Mouse (Mus musculus) small intestine, adult 10 weeks (tissue): Measurements from ENCODE around the gene Tnfaip6. TPM values are rescaled to one million over a fixed set of nuclear protein-coding genes. Genes with fewer than 3 reads are reported as not detected.

Source experiments
- polyA plus RNA-seq: library from polyadenylated mRNA; stranded (reverse); fragments of 350-450 nt; fragmentation: Illumina TruSeq; extraction: RNeasy Lipid Tissue Mini Kit (QIAGEN cat#74804); gene quantifications from one replicate; pipeline ENCODE4 v1.2.3, GENCODE M21; 2014; ENCODE audit warnings: low replicate concordance

Gene Tnfaip6
- 0.48 TPM for polyA plus RNA-seq

DNA sequence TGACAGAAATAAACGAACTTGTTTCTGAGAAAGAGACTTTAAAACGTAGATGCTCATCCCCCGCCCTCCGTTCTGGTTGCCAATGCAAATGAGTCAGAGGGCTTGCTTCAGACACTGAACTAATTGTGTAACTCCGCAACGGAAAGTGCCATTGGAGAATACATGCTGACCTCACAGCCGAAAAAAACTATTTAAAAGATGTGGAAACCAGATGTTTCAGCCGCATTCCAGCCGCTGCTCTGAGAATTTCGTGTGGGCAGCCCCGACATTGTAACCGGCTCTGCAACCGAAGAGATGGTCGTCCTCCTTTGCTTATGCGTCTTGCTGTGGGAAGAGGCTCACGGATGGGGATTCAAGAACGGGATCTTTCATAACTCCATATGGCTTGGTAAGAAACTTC lies at the start of gene Tnfaip6:
TSS of gene Tnfaip6 (plus strand) at position 128 of the 400 bp plus-strand sequence.

DNA sequence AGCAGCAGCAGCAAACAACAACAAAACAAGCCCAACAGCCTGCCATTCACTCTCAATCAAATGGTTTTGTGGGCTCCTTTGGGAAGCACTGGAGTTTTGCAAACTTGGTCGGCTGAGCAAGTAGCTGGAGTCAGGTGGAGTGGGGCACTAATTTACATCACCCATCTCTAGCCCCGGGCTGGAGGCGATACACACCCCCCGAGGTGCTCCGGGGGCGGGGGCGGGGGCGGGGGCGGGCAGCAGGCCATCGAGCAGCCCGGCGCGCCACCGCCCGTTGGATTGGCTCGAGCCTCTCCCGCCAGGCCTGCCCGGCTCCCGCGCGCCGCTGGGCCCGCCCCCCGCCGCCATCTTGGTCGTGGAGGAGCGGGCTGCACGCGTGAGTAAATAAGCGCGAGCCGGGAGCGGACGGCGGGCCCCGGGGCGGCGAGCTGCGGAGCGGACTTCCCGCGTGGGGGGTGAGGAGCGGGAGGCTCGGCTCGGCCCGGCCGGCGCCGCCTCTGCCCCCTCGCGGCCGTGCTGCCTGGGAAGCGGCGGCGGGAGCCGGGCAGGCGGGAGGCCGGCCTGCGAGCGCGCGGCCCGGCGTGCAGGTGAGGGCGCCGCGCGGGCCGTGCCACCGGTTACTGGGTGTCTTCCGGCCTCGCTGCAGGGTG lies 34.8 kb downstream of the Tnfaip6 start, which contains the start of gene Rif1:
TSS of gene Rif1 (plus strand) at position 342 of the 650 bp plus-strand sequence.

Other genes with a start within 250 kb of the Tnfaip6 start
- gene Rbm43, start 102.8 kb upstream of the Tnfaip6 start, polyA plus RNA-seq = 14.0 TPM
- gene Nmi, start 64.5 kb upstream of the Tnfaip6 start, polyA plus RNA-seq = 176 TPM
- gene Rif1, start 34.8 kb downstream of the Tnfaip6 start, polyA plus RNA-seq = 44.4 TPM